Mouse (Mus musculus) adipocyte (in vitro differentiated cells): ENCODE data around the gene Zfp770.

Source experiments
- DNase-seq: peaks from one replicate; pipeline ENCODE4 v3.0.0-alpha.2; 2016; ENCODE audit warnings: low spot score

Zfp770 gene

DNA sequence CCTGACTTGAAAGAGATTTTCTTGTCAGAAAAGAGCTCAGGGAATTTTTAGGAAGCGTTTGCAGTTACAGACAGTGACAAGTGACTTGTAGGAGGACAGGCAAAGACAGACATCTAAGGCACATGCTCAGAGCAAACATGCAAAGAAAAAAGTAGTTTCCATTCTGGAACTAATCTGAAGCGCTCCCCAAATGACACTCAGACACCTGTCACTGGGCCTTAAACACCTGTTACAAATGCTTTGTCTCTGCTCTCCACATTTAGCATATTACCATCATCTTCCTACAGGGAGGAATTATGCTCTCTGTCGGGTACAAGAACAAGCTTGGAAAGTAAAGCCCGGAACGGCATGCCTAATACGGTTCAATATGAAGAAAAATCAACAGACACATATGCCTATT lies 57.4 kb downstream of the Zfp770 start:
- no peak for DNase-seq
